Mouse (Mus musculus) MEL (cell line): ENCODE data around the gene Unc13d.

Experiments
- BHLHE40 ChIP-seq: IDR thresholded peaks from 2 replicates; pipeline ENCODE4 v1.6.1; 2012; ENCODE audit warnings: low read depth, mild to moderate bottlenecking, inconsistent platforms, low read length, improper control_type of control experiment, borderline replicate concordance
- CHD2 ChIP-seq: IDR thresholded peaks from 2 replicates; pipeline ENCODE4 v1.6.1; 2011; ENCODE audit warnings: low read length, improper control_type of control experiment
- CTCF ChIP-seq, 3 experiments: IDR thresholded peaks in 2 of 3; conservative IDR thresholded peaks in 1 of 3; 2 replicates each; pipeline ENCODE4 v1.5.1; 2011 to 2012; ENCODE audit warnings: low read length in 3 of 3, low read depth in 2 of 3, mild to moderate bottlenecking in 2 of 3, improper control_type of control experiment in 1 of 3, inconsistent platforms in 1 of 3, mixed read lengths in 1 of 3, moderate library complexity in 1 of 3; ENCODE audit not compliant: control insufficient read depth in 1 of 3, insufficient read depth in 1 of 3, poor library complexity in 1 of 3, severe bottlenecking in 1 of 3
- E2F4 ChIP-seq: IDR thresholded peaks from 2 replicates; pipeline ENCODE4 v1.6.1; 2011; ENCODE audit warnings: low read depth, low read length, improper control_type of control experiment, borderline replicate concordance
- EP300 ChIP-seq, 2 experiments: IDR thresholded peaks; 2 replicates each; pipeline ENCODE4 v1.6.1; 2011; ENCODE audit warnings: improper control_type of control experiment in 2 of 2, low read length in 2 of 2, low read depth in 1 of 2, mild to moderate bottlenecking in 1 of 2
- HCFC1 ChIP-seq: IDR thresholded peaks from 2 replicates; pipeline ENCODE4 v1.6.1; 2012; ENCODE audit warnings: low read depth, mild to moderate bottlenecking, inconsistent platforms, low read length, improper control_type of control experiment, moderate library complexity
- MYC ChIP-seq: IDR thresholded peaks from 2 replicates; pipeline ENCODE4 v1.6.1; 2011; ENCODE audit warnings: low read depth, mild to moderate bottlenecking, low read length, improper control_type of control experiment, moderate library complexity
- NELFE ChIP-seq: IDR thresholded peaks from 2 replicates; pipeline ENCODE4 v1.6.1; 2011; ENCODE audit warnings: low read depth, low read length, improper control_type of control experiment
- POLR2A ChIP-seq, 2 experiments: IDR thresholded peaks; 2 replicates each; pipeline ENCODE4 v1.6.1; 2011 to 2012; ENCODE audit warnings: low read length in 2 of 2, mild to moderate bottlenecking in 2 of 2, control low read depth in 1 of 2, improper control_type of control experiment in 1 of 2, low read depth in 1 of 2, moderate library complexity in 1 of 2; ENCODE audit not compliant: control insufficient read depth in 1 of 2, insufficient read depth in 1 of 2, poor library complexity in 1 of 2
- POLR2AphosphoS5 ChIP-seq: IDR thresholded peaks from 2 replicates; pipeline ENCODE4 v1.6.1; 2012; ENCODE audit warnings: low read depth, borderline replicate concordance, mild to moderate bottlenecking, inconsistent platforms, low read length, moderate library complexity, mixed read lengths
- SIN3A ChIP-seq: IDR thresholded peaks from 2 replicates; pipeline ENCODE4 v1.6.1; 2012; ENCODE audit warnings: low read length, improper control_type of control experiment, inconsistent platforms
- TCF12 ChIP-seq: IDR thresholded peaks from 2 replicates; pipeline ENCODE4 v1.6.1; 2014; ENCODE audit warnings: low read depth, mild to moderate bottlenecking, inconsistent platforms, low read length, improper control_type of control experiment, moderate library complexity
- USF2 ChIP-seq, 2 experiments: IDR thresholded peaks; 2 replicates each; pipeline ENCODE4 v1.6.1; 2011 to 2012; ENCODE audit warnings: improper control_type of control experiment in 2 of 2, low read length in 2 of 2, borderline replicate concordance in 1 of 2, inconsistent platforms in 1 of 2, low read depth in 1 of 2, mild to moderate bottlenecking in 1 of 2; ENCODE audit not compliant: insufficient read depth in 1 of 2
- ZNF384 ChIP-seq: IDR thresholded peaks from 2 replicates; pipeline ENCODE4 v1.6.1; 2012; ENCODE audit warnings: low read depth, mild to moderate bottlenecking, inconsistent platforms, low read length, improper control_type of control experiment

DNA sequence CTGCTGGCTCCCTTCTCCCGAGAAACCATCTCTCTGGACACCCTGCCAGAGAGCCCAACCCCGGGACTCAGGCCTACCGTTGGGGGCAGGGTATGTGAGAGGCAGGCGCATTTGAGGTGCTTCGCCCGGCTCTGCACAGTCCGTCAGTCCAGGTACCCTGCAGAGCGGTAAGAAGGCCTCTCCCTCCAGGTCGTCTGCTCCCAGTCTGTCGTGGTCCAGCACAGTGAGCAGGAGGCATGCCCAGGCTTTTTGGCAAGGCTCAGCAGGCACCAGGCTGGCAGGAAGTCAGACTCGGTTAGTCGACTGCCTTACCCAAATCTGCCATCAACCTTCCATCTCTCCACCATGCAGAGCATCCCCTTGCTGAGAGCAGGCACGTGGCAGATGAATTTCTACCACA is 14.2 kb downstream of the Unc13d start:
- TF ChIP-seq CTCF (IDR thresholded peaks at IDR 0.05 in 2 of 3, conservative IDR thresholded peaks at IDR 0.05 in 1 of 3; ENCODE audit: control insufficient read depth in 1 of 3, insufficient read depth in 1 of 3, low read depth in 2 of 3, low read length in 3 of 3, poor library complexity in 1 of 3, severe bottlenecking in 1 of 3) (no peak), POLR2AphosphoS5 (no peak), SIN3A (no peak), POLR2A (IDR thresholded peaks at IDR 0.05; ENCODE audit: control insufficient read depth in 1 of 2, insufficient read depth in 1 of 2, low read depth in 1 of 2, low read length in 2 of 2, poor library complexity in 1 of 2) (no peak), TCF12 (no peak), E2F4 (no peak), HCFC1 (no peak), ZNF384 (no peak), CHD2 (no peak), EP300 (IDR thresholded peaks at IDR 0.05; ENCODE audit: low read depth in 1 of 2, low read length in 2 of 2) (no peak), MYC (no peak), NELFE (no peak), USF2 (IDR thresholded peaks at IDR 0.05; ENCODE audit: borderline replicate concordance in 1 of 2, insufficient read depth in 1 of 2, low read depth in 1 of 2, low read length in 2 of 2) (no peak), BHLHE40 (no peak)
